Mouse (Mus musculus) layer of hippocampus, postnatal 14 days (tissue): ENCODE results near the gene Unc13d. TPM values are rescaled to one million over a fixed set of nuclear protein-coding genes. Genes with fewer than 3 reads are reported as not detected.
A peak's percentile ranks its signal among the peaks of the same experiment; 100 is the strongest.
"Not testable (repeated sequence)": the region's sequence is repeated elsewhere in the genome, so short reads cannot be mapped to it uniquely, and the experiment has no call there.

Experiments used
- DNase-seq, 2 experiments: peaks; one replicate each; pipeline ENCODE4 v3.0.0; 2021 to 2022; ENCODE audit warnings: low spot score in 2 of 2, mixed read lengths in 1 of 2
- total RNA-seq, 2 experiments: library from RNA; stranded (reverse); gene quantifications; 2 replicates each; pipeline ENCODE4 v1.2.3; 2021

The Unc13d gene
- total RNA-seq, 2 experiments from 2014 or later, result 1.3 to 2.1 TPM

DNA sequence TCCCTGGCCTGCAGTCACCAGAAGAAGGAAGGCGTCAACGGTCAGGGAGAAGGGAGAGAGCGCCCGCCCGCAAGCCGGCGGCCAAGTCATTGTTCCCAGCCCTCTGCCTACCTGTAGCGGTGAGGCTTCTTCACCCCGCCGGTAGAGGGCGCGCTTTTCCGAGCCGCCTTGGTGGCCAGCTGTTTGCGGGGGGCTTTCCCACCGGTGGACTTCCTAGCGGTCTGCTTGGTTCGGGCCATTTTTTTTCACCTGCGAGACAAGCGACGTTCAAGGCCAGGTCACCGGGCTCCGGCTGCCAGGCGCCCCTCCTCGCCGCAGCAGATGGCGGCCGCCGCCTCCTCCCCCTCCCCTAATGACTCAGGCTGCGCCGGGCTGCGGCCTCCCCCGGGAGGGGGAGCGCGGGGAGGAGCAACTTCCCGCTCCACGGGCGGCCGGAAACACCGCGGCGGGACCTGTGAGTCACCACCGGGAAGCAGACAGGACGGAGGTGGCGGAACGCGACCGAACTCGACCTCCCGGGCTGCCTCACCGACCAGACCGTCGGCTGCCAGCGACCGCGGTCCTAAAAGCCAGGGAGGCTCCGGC lies 53.9 kb downstream of the Unc13d start:
- DNase-seq, result peak; percentile 60 to 80

GRCm38 (mm10) chr11:116023074-116023770 lies 54.5 kb downstream of the Unc13d start:
- not testable (repeated sequence) for DNase-seq

- no peak for DNase-seq
Observed at GRCm38 (mm10) chr11:116022256-116022780, 55.4 kb downstream of the Unc13d start.

DNA sequence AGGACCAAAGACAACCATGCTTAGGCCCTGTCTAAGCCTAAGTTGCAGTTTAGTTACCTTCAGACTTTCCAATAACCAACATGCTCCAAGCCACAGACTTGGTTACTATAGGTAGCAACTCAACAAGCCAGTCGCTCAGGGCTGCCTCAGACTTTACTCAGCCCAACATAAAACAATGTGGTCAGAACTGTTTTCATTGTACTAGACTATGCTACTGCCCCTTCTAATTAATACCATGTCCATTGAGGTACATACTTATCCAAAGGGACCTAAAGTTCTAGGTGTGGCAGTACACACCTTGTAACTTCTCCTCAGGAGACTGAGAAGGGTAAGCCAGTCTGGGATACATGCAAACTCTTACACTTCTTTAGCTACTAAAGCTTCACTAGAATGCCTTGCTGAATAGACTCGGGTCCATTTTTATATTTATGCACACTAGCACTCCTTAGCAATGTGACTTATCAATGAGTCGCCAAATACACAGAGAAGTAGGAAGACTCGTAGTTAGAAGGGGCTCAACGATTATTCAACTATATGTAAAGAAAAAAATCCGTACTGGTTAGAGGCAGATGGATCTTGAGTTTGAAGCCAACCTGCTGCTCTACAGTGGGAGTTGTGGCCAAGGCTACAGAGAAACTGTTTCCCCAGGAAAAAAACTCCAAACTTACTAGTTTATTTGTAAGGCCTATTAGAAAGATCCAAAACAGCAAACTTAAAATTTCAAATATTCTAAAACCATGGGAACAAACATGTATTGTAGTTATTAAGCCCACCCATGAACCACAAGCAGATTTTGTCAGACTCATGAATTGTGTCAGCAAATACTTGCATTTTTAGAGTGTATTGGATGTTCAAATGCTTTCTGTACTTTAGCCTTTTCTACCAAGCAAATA lies 56.2 kb downstream of the Unc13d start:
- DNase-seq, result no peak

DNA sequence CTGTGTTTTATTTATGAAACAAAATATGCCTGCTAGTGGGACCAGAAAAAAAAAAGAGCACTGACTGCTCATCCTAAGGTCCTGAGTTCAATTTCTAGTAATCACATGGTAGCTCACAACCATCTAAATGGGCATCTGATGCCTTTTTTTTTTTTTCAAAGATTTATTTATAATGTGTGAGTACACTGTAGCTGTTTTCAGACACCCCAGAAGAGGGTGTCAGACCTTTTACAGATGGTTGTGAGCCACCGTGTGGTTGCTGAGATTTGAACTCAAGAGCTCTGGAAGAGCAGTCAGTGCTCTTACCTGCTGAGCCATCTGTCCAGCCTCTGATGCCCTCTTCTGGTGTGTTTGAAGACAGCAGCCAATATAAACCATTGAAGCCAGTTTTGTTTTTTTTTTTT lies 57.2 kb downstream of the Unc13d start:
- no peak for DNase-seq

GRCm38 (mm10) chr11:116019976-116020411 lies 57.8 kb downstream of the Unc13d start:
- DNase-seq, result no peak

- DNase-seq, result no peak
Observed at GRCm38 (mm10) chr11:116019360-116019791, 58.4 kb downstream of the Unc13d start.

GRCm38 (mm10) chr11:116018867-116019266 lies 58.9 kb downstream of the Unc13d start:
- not testable (repeated sequence) for DNase-seq

DNA sequence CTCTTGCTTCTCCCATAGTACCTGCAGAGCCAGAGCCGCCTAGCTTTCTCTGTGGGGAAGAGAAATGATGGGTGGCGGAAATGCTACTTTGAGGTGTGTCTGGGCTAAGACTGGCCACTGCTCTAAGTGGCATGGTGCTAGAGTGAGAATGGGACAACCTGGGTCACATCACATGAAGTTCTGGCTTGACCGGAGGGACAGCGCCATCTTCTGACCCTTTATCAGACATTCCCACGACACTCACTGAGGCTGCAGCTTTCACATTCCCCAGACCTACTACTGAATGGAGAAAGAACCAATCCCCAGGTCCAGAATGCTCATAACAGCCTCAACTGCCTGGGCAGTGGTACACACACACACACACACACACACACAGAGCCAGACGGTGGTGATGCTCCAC lies 59.7 kb downstream of the Unc13d start:
- DNase-seq, result no peak

DNA sequence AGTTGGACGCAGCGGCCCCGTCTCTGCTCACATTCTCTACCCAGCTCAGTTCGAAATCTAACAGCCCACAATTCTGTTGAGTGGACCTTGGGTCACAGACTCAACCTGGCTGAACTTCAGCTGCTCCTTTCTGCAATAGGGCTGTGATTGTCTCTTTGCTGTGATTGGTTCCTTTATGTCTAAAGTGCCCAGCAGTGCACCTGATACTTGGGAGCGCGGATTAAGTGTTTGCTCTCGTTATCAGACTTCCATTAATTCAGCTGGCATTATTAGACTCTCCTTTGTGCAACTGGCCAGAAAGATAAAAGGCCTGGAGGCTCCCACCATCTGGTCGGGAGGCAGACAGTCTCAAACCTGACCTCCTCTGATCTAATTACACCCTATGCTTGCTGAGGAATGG lies 62.9 kb downstream of the Unc13d start:
- no peak for DNase-seq

GRCm38 (mm10) chr11:116012262-116012947 lies 65.4 kb downstream of the Unc13d start, which contains the start of gene Galk1:
Gene Galk1 (minus strand): TSS chr11:116012719.
- peak; percentile 60 to 74 for DNase-seq

Other genes starting within 250 kb of the Unc13d start
- gene Myo15b, start 219.6 kb downstream of the Unc13d start, total RNA-seq, result under 1 TPM; 0.35 to 0.36 TPM
- gene Smim5, start 178.0 kb downstream of the Unc13d start, total RNA-seq, result 1 to 10 TPM in 1 of 2 experiments, under 1 TPM in 1; 0.67 to 2.0 TPM
- gene Smim6, start 165.9 kb downstream of the Unc13d start, total RNA-seq, result not detected
- 10 to 100 TPM; 39.2 to 50.4 TPM for gene Sap30bp, start 144.7 kb downstream of the Unc13d start, total RNA-seq
- 10 to 100 TPM; 23.2 to 25.7 TPM for gene Recql5, start 144.5 kb downstream of the Unc13d start, total RNA-seq
- gene Itgb4, start 103.3 kb downstream of the Unc13d start, total RNA-seq, result 1 to 10 TPM; 1.4 to 2.2 TPM
- 10 to 100 TPM; 14.6 to 16.9 TPM for gene Galk1, start 65.2 kb downstream of the Unc13d start, total RNA-seq
- gene H3f3b, start 50.0 kb downstream of the Unc13d start, total RNA-seq, result 100 to 1,000 TPM; 338 to 355 TPM
- 10 to 100 TPM; 22.0 to 25.3 TPM for gene Unk, start 47.6 kb downstream of the Unc13d start, total RNA-seq
- 100 to 1,000 TPM; 287 to 295 TPM for gene Wbp2, start 9.0 kb upstream of the Unc13d start, total RNA-seq
- gene Trim47, start 49.2 kb upstream of the Unc13d start, total RNA-seq, result 1 to 10 TPM; 5.7 to 7.8 TPM
- 1 to 10 TPM; 6.0 to 6.6 TPM for gene Trim65, start 53.2 kb upstream of the Unc13d start, total RNA-seq
- 10 to 100 TPM; 55.3 to 63.7 TPM for gene Mrpl38, start 60.9 kb upstream of the Unc13d start, total RNA-seq
- gene Fbf1, start 90.2 kb upstream of the Unc13d start, total RNA-seq, result 100 to 1,000 TPM in 1 of 2 experiments, 10 to 100 TPM in 1; 87.9 to 102 TPM
- 10 to 100 TPM; 42.9 to 53.7 TPM for gene Ten1, start 120.9 kb upstream of the Unc13d start, total RNA-seq
- 100 to 1,000 TPM; 123 to 125 TPM for gene Acox1, start 121.1 kb upstream of the Unc13d start, total RNA-seq
- under 1 TPM; 0.44 to 0.72 TPM for gene Evpl, start 160.1 kb upstream of the Unc13d start, total RNA-seq
- gene Srp68, start 196.3 kb upstream of the Unc13d start, total RNA-seq, result 10 to 100 TPM; 52.0 to 55.7 TPM
- not detected for gene Galr2, start 203.0 kb upstream of the Unc13d start, total RNA-seq
- 10 to 100 TPM; 76.5 to 77.8 TPM for gene Exoc7, start 229.3 kb upstream of the Unc13d start, total RNA-seq